Mouse (Mus musculus): ENCODE measurements around the gene Lpcat2. TPM values are rescaled to one million over a fixed set of nuclear protein-coding genes. Genes with fewer than 3 reads are reported as not detected.

The Lpcat2 gene
- polyA plus RNA-seq, 1 experiment: 1.5 TPM

DNA sequence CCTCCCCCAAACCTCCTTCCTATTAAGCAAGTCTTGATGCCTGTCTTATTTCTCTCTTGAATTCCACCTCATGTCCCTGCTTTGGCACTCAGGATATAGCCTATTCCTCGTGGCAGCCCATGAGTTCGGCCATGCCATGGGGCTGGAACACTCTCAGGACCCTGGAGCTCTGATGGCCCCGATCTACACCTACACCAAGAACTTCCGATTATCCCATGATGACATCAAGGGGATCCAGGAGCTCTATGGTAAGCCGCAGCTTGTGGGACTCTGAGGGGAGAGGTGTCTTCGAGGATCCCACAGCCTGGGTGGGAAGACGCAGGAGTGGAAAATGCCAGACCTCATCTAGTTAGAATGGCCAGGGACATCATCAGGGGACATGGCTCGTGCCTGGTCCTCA, 16.0 kb upstream of the Lpcat2 start:
- no peak for DNase-seq
- Histone ChIP-seq H3K27ac (ENCODE audit: insufficient read depth, low read depth, low read length) (no peak overlapping the region), H3K4me1 (ENCODE audit: control insufficient read depth, insufficient read depth, low read length) (no peaks in the 10 kb centered on the region), H3K36me3 (ENCODE audit: control insufficient read depth, insufficient read depth, low read length) (no peaks in the 10 kb centered on the region), H3K4me3 (ENCODE audit: insufficient read depth, low read depth, low read length) (no peak overlapping the region), H3K27me3 (replicated peaks; ENCODE audit: control insufficient read depth, insufficient read depth, low read length) (no peaks in the 10 kb centered on the region)
- WGBS: 94% methylated on average over 8 of the region's 8 CpGs
- no peak for TF ChIP-seq POLR2A (IDR thresholded peaks at IDR 0.05; ENCODE audit: low read depth, low read length)
- no peak for TF ChIP-seq CTCF (conservative IDR thresholded peaks at IDR 0.05; ENCODE audit: insufficient read depth, insufficient read length, low read depth, low read length)

DNA sequence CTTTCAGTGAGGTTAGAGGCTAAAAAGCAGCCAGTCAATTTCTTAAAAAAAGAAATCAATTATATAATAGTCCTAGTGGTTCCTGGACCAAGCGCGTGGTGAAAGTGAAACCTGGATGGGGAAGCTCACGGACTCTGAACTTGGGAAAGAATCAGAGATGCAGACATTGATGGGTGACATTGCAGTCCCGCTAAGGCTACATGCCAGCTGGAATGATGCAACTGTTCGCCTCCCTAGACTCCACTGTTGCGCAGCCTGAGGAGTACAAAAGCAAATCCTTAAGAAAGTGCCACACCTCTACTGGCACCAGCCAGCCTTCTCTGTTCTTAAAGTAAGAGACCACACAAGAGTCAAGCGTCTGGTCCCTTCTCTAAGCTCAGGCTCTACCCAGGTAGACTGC, 15.3 kb upstream of the Lpcat2 start:
- Histone ChIP-seq H3K27ac (ENCODE audit: insufficient read depth, low read depth, low read length) (no peak overlapping the region), H3K4me1 (ENCODE audit: control insufficient read depth, insufficient read depth, low read length) (no peaks in the 10 kb centered on the region), H3K27me3 (replicated peaks; ENCODE audit: control insufficient read depth, insufficient read depth, low read length) (no peaks in the 10 kb centered on the region), H3K4me3 (ENCODE audit: insufficient read depth, low read depth, low read length) (no peak overlapping the region), H3K36me3 (ENCODE audit: control insufficient read depth, insufficient read depth, low read length) (no peaks in the 10 kb centered on the region)
- DNase-seq: peak; percentile 27
- TF ChIP-seq POLR2A (IDR thresholded peaks at IDR 0.05; ENCODE audit: low read depth, low read length) (no peak), CTCF (conservative IDR thresholded peaks at IDR 0.05; ENCODE audit: insufficient read depth, insufficient read length, low read depth, low read length) (no peak)
- 80% methylated on average over 7 of the region's 7 CpGs for WGBS

DNA sequence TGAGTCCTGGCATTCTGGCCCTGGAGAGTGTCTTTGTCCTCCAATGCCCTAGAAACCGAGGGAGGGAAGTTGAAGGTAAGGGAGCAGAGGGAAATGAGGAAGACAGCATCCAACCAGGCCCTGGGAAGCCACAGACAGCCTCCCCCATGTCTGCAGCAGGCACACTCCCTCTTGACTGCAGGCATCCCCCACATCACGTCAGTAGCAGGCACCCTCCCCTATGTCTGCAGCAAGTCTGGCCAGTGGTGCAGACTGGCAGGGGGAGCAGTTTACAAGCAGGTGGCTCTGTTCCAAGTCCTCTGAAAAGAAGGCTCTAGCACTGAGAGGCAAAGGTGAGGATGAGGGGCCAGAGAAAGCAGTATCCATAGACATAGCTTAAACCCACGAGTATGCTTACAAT, 8.5 kb upstream of the Lpcat2 start:
- H3K4me1 ChIP-seq (ENCODE audit: control insufficient read depth, insufficient read depth, low read length): 0 out of 2 replicates have a peak, but pooled peaks cover 5% of the 10 kb centered on the region
- H3K4me3 ChIP-seq (ENCODE audit: insufficient read depth, low read depth, low read length): no peak overlapping the region
- no peak overlapping the region for H3K27ac ChIP-seq (ENCODE audit: insufficient read depth, low read depth, low read length)
- no peaks in the 10 kb centered on the region for H3K36me3 ChIP-seq (ENCODE audit: control insufficient read depth, insufficient read depth, low read length)
- TF ChIP-seq CTCF (conservative IDR thresholded peaks at IDR 0.05; ENCODE audit: insufficient read depth, insufficient read length, low read depth, low read length) (no peak), POLR2A (IDR thresholded peaks at IDR 0.05; ENCODE audit: low read depth, low read length) (no peak)
- 15% methylated on average over 3 of the region's 3 CpGs for WGBS
- no peak for DNase-seq
- H3K27me3 ChIP-seq (replicated peaks; ENCODE audit: control insufficient read depth, insufficient read depth, low read length): no peaks in the 10 kb centered on the region

DNA sequence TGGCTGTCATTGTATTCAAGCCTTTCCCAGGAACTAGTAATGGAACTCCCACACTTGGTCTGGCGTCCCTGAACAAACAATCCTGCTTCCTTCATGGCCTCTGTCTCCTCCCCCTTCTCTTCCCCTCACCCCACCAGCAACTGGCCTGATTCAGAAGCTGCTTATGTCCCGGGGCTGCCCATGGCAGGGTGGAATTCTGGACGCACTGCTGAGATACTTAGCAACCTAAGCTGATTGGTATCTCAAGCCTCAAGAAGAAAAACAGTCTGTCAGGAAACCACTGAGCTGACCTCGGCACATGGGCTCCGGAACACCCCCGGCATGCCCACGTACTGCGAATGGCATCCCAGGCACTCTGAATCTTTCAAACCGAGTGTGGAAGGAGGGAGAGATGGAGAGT, 7.8 kb upstream of the Lpcat2 start:
- Histone ChIP-seq H3K4me3 (ENCODE audit: insufficient read depth, low read depth, low read length) (no peak overlapping the region), H3K4me1 (ENCODE audit: control insufficient read depth, insufficient read depth, low read length) (0 out of 2 replicates have a peak, but pooled peaks cover 5% of the 10 kb centered on the region), H3K27me3 (replicated peaks; ENCODE audit: control insufficient read depth, insufficient read depth, low read length) (no peaks in the 10 kb centered on the region), H3K36me3 (ENCODE audit: control insufficient read depth, insufficient read depth, low read length) (no peaks in the 10 kb centered on the region), H3K27ac (ENCODE audit: insufficient read depth, low read depth, low read length) (no peak overlapping the region)
- peak; percentile 9 for DNase-seq
- TF ChIP-seq POLR2A (IDR thresholded peaks at IDR 0.05; ENCODE audit: low read depth, low read length): no peak
- TF ChIP-seq CTCF (conservative IDR thresholded peaks at IDR 0.05; ENCODE audit: insufficient read depth, insufficient read length, low read depth, low read length): no peak
- 14% methylated on average over 9 of the region's 9 CpGs for WGBS

DNA sequence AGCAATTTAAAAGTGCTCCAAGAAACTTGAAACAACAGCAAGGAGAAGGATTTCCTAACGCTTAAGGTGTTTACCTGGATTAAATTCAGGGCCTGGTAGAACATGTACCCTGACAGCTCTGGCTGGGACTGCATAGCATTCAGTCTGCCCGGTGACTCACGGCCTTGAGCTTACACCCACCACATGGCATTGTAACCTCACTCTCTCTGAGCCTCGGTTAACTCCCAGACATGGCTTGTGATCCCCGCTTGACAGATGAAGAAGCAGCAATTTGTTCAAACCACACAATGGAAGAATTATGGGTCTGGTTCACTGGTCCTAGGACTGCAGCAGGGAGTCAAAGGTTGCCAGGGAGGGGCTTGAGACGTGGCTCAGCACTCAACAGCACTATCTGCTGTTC, 5.9 kb upstream of the Lpcat2 start:
- no peak overlapping the region for H3K27ac ChIP-seq (ENCODE audit: insufficient read depth, low read depth, low read length)
- TF ChIP-seq CTCF (conservative IDR thresholded peaks at IDR 0.05; ENCODE audit: insufficient read depth, insufficient read length, low read depth, low read length): no peak
- TF ChIP-seq POLR2A (IDR thresholded peaks at IDR 0.05; ENCODE audit: low read depth, low read length): no peak

DNA sequence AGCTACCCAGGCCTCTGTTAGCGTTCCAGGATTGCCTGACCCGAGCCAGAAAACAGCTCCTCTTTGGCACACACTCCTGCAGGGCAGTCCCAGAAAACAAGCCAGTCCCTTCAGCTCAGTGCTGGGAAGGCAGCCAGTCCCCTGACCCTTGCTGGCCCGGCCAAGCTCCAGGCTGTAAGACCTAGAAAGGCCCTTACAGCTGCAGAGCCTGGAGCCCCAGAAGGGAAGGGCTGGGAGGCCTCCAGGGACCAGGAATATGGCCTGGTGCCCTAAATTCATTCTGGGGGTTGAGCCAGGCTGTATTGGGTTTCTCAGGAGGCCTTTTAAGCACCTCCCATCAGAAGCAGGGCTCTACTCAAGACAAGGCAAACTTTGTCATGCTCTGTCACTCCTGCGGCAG, 4.9 kb upstream of the Lpcat2 start:
- TF ChIP-seq POLR2A (IDR thresholded peaks at IDR 0.05; ENCODE audit: low read depth, low read length): no peak
- TF ChIP-seq CTCF (conservative IDR thresholded peaks at IDR 0.05; ENCODE audit: insufficient read depth, insufficient read length, low read depth, low read length): no peak
- no peak overlapping the region for H3K27ac ChIP-seq (ENCODE audit: insufficient read depth, low read depth, low read length)
- H3K27me3 ChIP-seq (replicated peaks; ENCODE audit: control insufficient read depth, insufficient read depth, low read length): no peaks in the 10 kb centered on the region
- DNase-seq: peak; percentile 88
- no peaks in the 10 kb centered on the region for H3K36me3 ChIP-seq (ENCODE audit: control insufficient read depth, insufficient read depth, low read length)
- 0 out of 2 replicates have a peak, but pooled peaks cover 5% of the 10 kb centered on the region for H3K4me1 ChIP-seq (ENCODE audit: control insufficient read depth, insufficient read depth, low read length)
- H3K4me3 ChIP-seq (ENCODE audit: insufficient read depth, low read depth, low read length): no peak overlapping the region
- WGBS: 43% methylated on average over 4 of the region's 4 CpGs

More for the DNA sequence above, 5.9 kb upstream of the Lpcat2 start:
- peak; percentile 7 for DNase-seq
- no peak overlapping the region for H3K4me3 ChIP-seq (ENCODE audit: insufficient read depth, low read depth, low read length)
- 0 out of 2 replicates have a peak, but pooled peaks cover 5% of the 10 kb centered on the region for H3K4me1 ChIP-seq (ENCODE audit: control insufficient read depth, insufficient read depth, low read length)
- H3K36me3 ChIP-seq (ENCODE audit: control insufficient read depth, insufficient read depth, low read length): no peaks in the 10 kb centered on the region
- no peaks in the 10 kb centered on the region for H3K27me3 ChIP-seq (replicated peaks; ENCODE audit: control insufficient read depth, insufficient read depth, low read length)
- WGBS: 53% methylated on average over 6 of the region's 6 CpGs

DNA sequence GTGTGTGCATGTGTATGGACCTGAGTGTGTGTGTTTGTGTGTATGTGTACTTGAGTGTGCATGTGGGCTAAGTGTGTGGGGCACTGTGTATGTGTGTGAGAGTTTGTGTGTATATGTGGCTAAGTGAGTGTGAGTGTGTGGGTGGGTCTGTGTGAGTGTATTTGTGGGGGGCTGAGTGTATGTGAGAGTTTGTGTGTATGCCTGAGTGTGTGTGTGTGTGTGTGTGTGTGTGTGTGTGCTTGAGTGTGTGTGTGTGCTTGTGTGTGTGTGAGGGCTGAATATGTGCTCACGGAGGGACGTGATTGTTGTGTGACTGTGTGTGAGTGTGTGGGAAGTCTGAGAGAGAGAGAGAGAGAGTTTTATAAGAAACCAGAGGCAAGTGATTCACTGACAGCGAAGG, 3.8 kb upstream of the Lpcat2 start:
- DNase-seq: no peak
- WGBS: 98% methylated on average over 3 of the region's 3 CpGs
- Histone ChIP-seq H3K4me1 (ENCODE audit: control insufficient read depth, insufficient read depth, low read length) (0 out of 2 replicates have a peak, but pooled peaks cover 5% of the 10 kb centered on the region), H3K4me3 (ENCODE audit: insufficient read depth, low read depth, low read length) (no peak overlapping the region), H3K27me3 (replicated peaks; ENCODE audit: control insufficient read depth, insufficient read depth, low read length) (no peaks in the 10 kb centered on the region), H3K36me3 (ENCODE audit: control insufficient read depth, insufficient read depth, low read length) (no peaks in the 10 kb centered on the region), H3K27ac (ENCODE audit: insufficient read depth, low read depth, low read length) (no peak overlapping the region)
- TF ChIP-seq POLR2A (IDR thresholded peaks at IDR 0.05; ENCODE audit: low read depth, low read length) (no peak), CTCF (conservative IDR thresholded peaks at IDR 0.05; ENCODE audit: insufficient read depth, insufficient read length, low read depth, low read length) (no peak)

Data from kidney, adult 2 months (tissue).